Mouse (Mus musculus) myocyte (in vitro differentiated cells): ENCODE measurements around the gene Gm18336.

Experiments used
- CEBPB ChIP-seq: IDR thresholded peaks from 2 replicates; pipeline ENCODE4 v1.6.1; 2011; ENCODE audit warnings: mild to moderate bottlenecking, moderate library complexity; ENCODE audit not compliant: poor library complexity, insufficient read depth, severe bottlenecking
- POLR2A ChIP-seq: IDR thresholded peaks from one replicate; pipeline ENCODE4 v1.6.1; 2011; ENCODE audit warnings: low read depth, mild to moderate bottlenecking, control low read depth, moderate library complexity; ENCODE audit not compliant: insufficient read length
- SRF ChIP-seq: IDR thresholded peaks from one replicate; pipeline ENCODE4 v1.6.1; 2011; ENCODE audit warnings: low read depth; ENCODE audit not compliant: control insufficient read depth, insufficient read length
- TCF12 ChIP-seq: IDR thresholded peaks from one replicate; pipeline ENCODE4 v1.6.1; 2011; ENCODE audit warnings: mild to moderate bottlenecking, control low read depth; ENCODE audit not compliant: poor library complexity, insufficient read depth, severe bottlenecking

GRCm38 (mm10) chrX:73363291-73363690 is 35.2 kb downstream of the Gm18336 start:
- TF ChIP-seq POLR2A (no peak), TCF12 (no peak), CEBPB (no peak), SRF (no peak)
